Mouse (Mus musculus) heart, postnatal 36 days (tissue): ENCODE results near the gene Lgalsl. TPM values are rescaled to one million over a fixed set of nuclear protein-coding genes. Genes with fewer than 3 reads are reported as not detected.

Experiments used
- DNase-seq, 2 experiments: peaks; one replicate each; pipeline ENCODE4 v3.0.0; 2021 to 2022
- intact Hi-C: fragments of 180-260 bp; cut with DNase I; formaldehyde crosslinking; loops from one replicate; pipeline ENCODE4 v1.15.1; 2025
- total RNA-seq, 2 experiments: library from RNA; stranded (reverse); gene quantifications; 2 replicates each; pipeline ENCODE4 v1.2.3; 2021

Gene Lgalsl
- total RNA-seq, 2 experiments from 2014 or later = 31.1 to 38.4 TPM

GRCm38 (mm10) chr11:20788070-20788469 is 42.8 kb downstream of the Lgalsl start:
- no peak for DNase-seq
- intact Hi-C loops = no loop called here

- DNase-seq = no peak
- intact Hi-C loops = no loop called here
Measured at GRCm38 (mm10) chr11:20786191-20786590, 44.7 kb downstream of the Lgalsl start.

- intact Hi-C loops = no loop called here
- DNase-seq = no peak
Measured at GRCm38 (mm10) chr11:20785186-20785585, 45.7 kb downstream of the Lgalsl start.

DNA sequence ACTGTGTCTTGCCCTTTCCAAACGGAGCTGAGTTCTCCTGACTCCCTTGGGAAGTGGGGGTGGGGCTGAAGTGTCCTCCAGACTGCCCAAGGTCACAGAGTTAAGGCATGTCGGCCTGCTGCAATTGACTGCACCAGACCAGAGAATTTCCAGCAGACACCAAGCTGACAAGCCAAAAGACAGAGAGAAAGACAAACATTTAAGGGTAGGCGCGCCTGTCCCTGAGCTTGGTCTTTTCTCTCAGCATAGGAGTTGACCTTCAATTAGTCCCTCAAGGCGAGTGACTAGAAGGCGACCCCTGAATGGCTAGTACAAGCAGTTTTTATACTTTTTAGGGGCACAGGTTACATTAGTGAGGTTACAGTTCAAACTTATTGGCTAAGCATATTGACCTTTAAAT is 46.1 kb downstream of the Lgalsl start:
- intact Hi-C loops = no loop called here
- DNase-seq = no peak

GRCm38 (mm10) chr11:20783467-20783866 is 47.4 kb downstream of the Lgalsl start:
- intact Hi-C loops = no loop called here
- no peak for DNase-seq

GRCm38 (mm10) chr11:20782620-20783019 is 48.2 kb downstream of the Lgalsl start:
- no peak for DNase-seq
- intact Hi-C loops = no loop called here

DNA sequence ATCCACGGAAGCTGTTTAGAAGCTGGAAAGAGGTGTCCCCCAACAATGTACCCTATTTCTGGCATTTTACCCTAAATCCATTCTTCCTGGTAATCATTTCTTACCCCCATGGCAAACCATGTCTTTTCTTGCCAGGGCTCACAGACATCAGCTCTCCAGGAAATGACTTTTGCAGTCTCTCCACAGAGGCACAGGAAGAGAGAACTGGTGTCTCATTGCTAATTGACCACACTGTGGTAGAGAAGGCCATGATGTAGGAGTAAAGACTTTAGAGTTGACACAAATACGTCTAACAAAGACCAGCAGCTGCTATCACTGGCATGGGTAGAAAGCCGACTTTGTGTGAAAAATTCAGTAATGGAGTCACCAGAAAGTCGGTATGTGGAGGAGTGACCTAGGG is 50.5 kb downstream of the Lgalsl start:
- intact Hi-C loops = no loop called here
- DNase-seq = no peak

DNA sequence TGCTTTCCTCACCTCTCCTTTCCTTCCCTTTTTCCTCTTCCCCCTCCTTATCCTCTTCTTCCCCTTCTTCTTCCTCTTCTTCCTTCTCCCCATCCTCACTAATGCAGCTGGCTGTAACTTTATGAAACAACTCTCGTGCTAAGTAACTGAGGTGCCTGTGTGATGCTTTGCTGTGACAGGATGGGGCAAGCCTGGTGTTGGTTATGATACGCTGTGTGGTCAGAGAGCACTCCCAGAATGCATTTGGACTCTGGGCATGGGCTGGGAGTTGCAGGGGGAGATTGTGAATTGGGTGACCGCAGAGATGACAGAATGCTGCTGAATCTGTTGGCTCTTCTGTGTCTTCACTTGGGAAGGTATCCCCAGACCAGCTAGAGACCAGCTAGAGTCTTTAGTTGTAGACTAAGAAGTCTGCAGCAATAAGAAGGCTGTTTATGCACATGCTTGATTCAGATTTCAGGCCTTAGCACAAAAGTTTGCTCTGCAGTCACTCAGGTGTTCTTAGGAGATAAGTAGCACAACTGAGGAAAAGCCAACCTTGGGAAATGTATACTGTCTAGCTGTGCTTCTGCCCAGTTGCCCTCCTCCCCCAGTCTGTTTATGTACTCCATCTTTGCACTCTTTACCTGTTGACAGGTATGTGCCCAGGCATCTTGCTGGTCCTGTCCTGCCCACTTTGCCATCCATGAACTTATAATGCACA is 51.8 kb downstream of the Lgalsl start:
- intact Hi-C loops = no loop called here
- no peak for DNase-seq

- intact Hi-C loops = no loop called here
- DNase-seq = no peak
Measured at GRCm38 (mm10) chr11:20778298-20778697, 52.6 kb downstream of the Lgalsl start.

GRCm38 (mm10) chr11:20776668-20777067 is 54.2 kb downstream of the Lgalsl start:
- intact Hi-C loops = no loop called here
- no peak for DNase-seq

Other genes with a start within 250 kb of the Lgalsl start
- gene Aftph, start 89.5 kb downstream of the Lgalsl start, total RNA-seq = 10 to 100 TPM; 22.1 to 23.3 TPM